Comparison of ENCODE assay signal across 25 mouse cellular contexts in genomic region chr15:98029798-98030197, GRCm38 (mm10). TPM values are rescaled to one million over a fixed set of nuclear protein-coding genes. Genes with fewer than 3 reads are reported as not detected.
DNase-seq lines count a peak whose midpoint lies in the region; ATAC-seq lines count a peak whose summit lies in the region.
"Had no signal": no experiment of that assay in that cellular context is flagged by ENCODE, and none has a peak within 500 bp of the region (broad histone marks: within the 10 kb centered on the region; RNA-seq: fewer than 3 reads in every experiment).

No protein-coding gene starts in this region.

- H3K4me2 ChIP-seq in midbrain, embryonic 11.5 days, result no peak overlapping the region
- no peak overlapping the region for H3K4me2 ChIP-seq in limb, embryonic 13.5 days (replicated peaks)
- H3K4me2 ChIP-seq: heart, embryonic 11.5 days; hindbrain, embryonic 13.5 days had no signal

- peaks cover 17% of the 10 kb centered on the region for H3K4me1 ChIP-seq in midbrain, embryonic 11.5 days (ENCODE audit: control insufficient read depth, insufficient read depth, low read length)
- H3K4me1 ChIP-seq in midbrain, embryonic 10.5 days, result peaks cover 48% of the 10 kb centered on the region
- H3K4me1 ChIP-seq in limb, embryonic 13.5 days, result peaks cover 77% of the 10 kb centered on the region

- 67% methylated on average over 6 of the region's 6 CpGs for WGBS in midbrain, embryonic 11.5 days
- WGBS in midbrain, embryonic 10.5 days, result 70% methylated on average over 6 of the region's 6 CpGs
- WGBS in limb, embryonic 13.5 days, result 80% methylated on average over 6 of the region's 6 CpGs

- no peaks in the 10 kb centered on the region for H3K27me3 ChIP-seq in midbrain, embryonic 11.5 days (ENCODE audit: control insufficient read depth, insufficient read depth, low read length)
- 0 out of 2 replicates have a peak, but pooled peaks cover 8% of the 10 kb centered on the region for H3K27me3 ChIP-seq in midbrain, embryonic 10.5 days (ENCODE audit: low read depth, poor library complexity, severe bottlenecking)
- H3K27me3 ChIP-seq in limb, embryonic 13.5 days, result no peaks in the 10 kb centered on the region
- H3K27me3 ChIP-seq: Patski had no signal

- no peaks in the 10 kb centered on the region for H3K9me3 ChIP-seq in midbrain, embryonic 11.5 days (ENCODE audit: control insufficient read depth, low read length)
- no peaks in the 10 kb centered on the region for H3K9me3 ChIP-seq in midbrain, embryonic 10.5 days (replicated peaks)
- H3K9me3 ChIP-seq in limb, embryonic 13.5 days, result no peaks in the 10 kb centered on the region
- H3K9me3 ChIP-seq: forebrain, embryonic 10.5 days; G1E; hindbrain, embryonic 13.5 days had no signal

- no peaks in the 10 kb centered on the region for H3K36me3 ChIP-seq in midbrain, embryonic 11.5 days (ENCODE audit: control insufficient read depth, insufficient read depth, low read length)
- H3K36me3 ChIP-seq in midbrain, embryonic 10.5 days, result peaks cover 10% of the 10 kb centered on the region
- no peaks in the 10 kb centered on the region for H3K36me3 ChIP-seq in limb, embryonic 13.5 days
- H3K36me3 ChIP-seq: G1E; hindbrain, embryonic 13.5 days had no signal

- no peak overlapping the region for H3K27ac ChIP-seq in midbrain, embryonic 11.5 days (ENCODE audit: low read depth, low read length)
- H3K27ac ChIP-seq in midbrain, embryonic 10.5 days (replicated peaks), result no peak overlapping the region
- H3K27ac ChIP-seq in limb, embryonic 13.5 days, result peak overlapping the region; percentile 73; the same call in 1 of the 2 replicates
- H3K27ac ChIP-seq: forebrain, embryonic 10.5 days; heart, adult 2 months; hindbrain, embryonic 13.5 days had no signal

- DNase-seq in heart, adult 11 months, result peak; percentile 63
- no peak for DNase-seq in heart, adult 8-10 months (ENCODE audit: low spot score)
- DNase-seq in midbrain, embryonic 11.5 days (ENCODE audit: low spot score, missing footprints), result peak; percentile 61
- no peak for DNase-seq in midbrain, embryonic 10.5 days (ENCODE audit: low spot score)
- DNase-seq in retina, postnatal 1 day, result peak; percentile 71
- DNase-seq in cerebellum, postnatal 10 days, result no peak
- DNase-seq in kidney, adult 18-20 months, result no peak
- DNase-seq: adrenal gland, adult 2 months; adrenal gland, postnatal 14 days; B cell, adult 2 months; cerebellum, adult 11 months; cerebellum, adult 2 months; cerebellum, adult 9-11 months; cerebellum, postnatal 36 days; embryo, embryonic 11 days; gastrocnemius, postnatal 25 days; heart, adult 2 months had no signal

- no peak overlapping the region for H3K9ac ChIP-seq in midbrain, embryonic 11.5 days (ENCODE audit: low read length)
- no peak overlapping the region for H3K9ac ChIP-seq in limb, embryonic 13.5 days
- H3K9ac ChIP-seq: hindbrain, embryonic 13.5 days had no signal

- ATAC-seq in midbrain, embryonic 11.5 days (ENCODE audit: low FRiP score), result no peak
- no peak for ATAC-seq in limb, embryonic 13.5 days (ENCODE audit: low FRiP score, low read depth)
- ATAC-seq: forebrain, embryonic 14.5 days; Patski had no signal

- no peak overlapping the region for H3K4me3 ChIP-seq in midbrain, embryonic 11.5 days (ENCODE audit: low read depth, low read length)
- no peak overlapping the region for H3K4me3 ChIP-seq in midbrain, embryonic 10.5 days
- H3K4me3 ChIP-seq in limb, embryonic 13.5 days, result no peak overlapping the region
- H3K4me3 ChIP-seq: forebrain, embryonic 10.5 days; heart, adult 2 months; hindbrain, embryonic 13.5 days had no signal

RNA-seq across cellular contexts. Expression of gene Col2a1, which starts 25.3 kb away (rescaled TPM):
- under 1 TPM in 2 of 4 experiments, not detected in 2; 0.06 to 0.19 TPM for total RNA-seq in heart, adult 8-10 months (2022)
- 94.5 and 94.6 TPM in 2 replicates for polyA plus RNA-seq in midbrain, embryonic 11.5 days (2014; fragmentation: Nextera tagmentation; extraction: Ambion mirVana)
- 142 and 151 TPM in 2 replicates for polyA plus RNA-seq in midbrain, embryonic 10.5 days (2016; fragmentation: Nextera tagmentation; extraction: Ambion mirVana)
- 706 and 829 TPM in 2 replicates for polyA plus RNA-seq in limb, embryonic 13.5 days (2015; fragmentation: Nextera tagmentation; extraction: Ambion mirVana)
- total RNA-seq: adrenal gland, adult 2 months; adrenal gland, postnatal 14 days; hematopoietic stem cell, adult 5-6 weeks had no signal
- polyA plus RNA-seq: G1E had no signal

Comparison
In these comparisons a context has a peak if more than half of its experiments do, and no peak if none do; other contexts are left out.
1. DNase-seq: peak in heart, adult 11 months (single experiment), midbrain, embryonic 11.5 days (single experiment) and retina, postnatal 1 day (single experiment); none in heart, adult 8-10 months (single experiment), midbrain, embryonic 10.5 days (single experiment), cerebellum, postnatal 10 days (0 of 2) and kidney, adult 18-20 months (single experiment).